Mouse (Mus musculus) left cerebral cortex, adult 9 months (tissue): ENCODE measurements around the gene Ttk.

Source experiments
- DNase-seq, 2 experiments: peaks; one replicate each; pipeline ENCODE4 v3.0.0; 2022; ENCODE audit warnings: low spot score in 2 of 2

Ttk gene

GRCm38 (mm10) chr9:83833811-83834747, at the start of gene Ttk:
Ttk (plus strand) TSS chr9:83834689.
- peak; percentile 73 to 91 for DNase-seq

- no peak for DNase-seq
Observed at GRCm38 (mm10) chr9:83785501-83785900, 49.0 kb upstream of the Ttk start.

GRCm38 (mm10) chr9:83789326-83789725, 45.2 kb upstream of the Ttk start:
- DNase-seq = no peak

- no peak for DNase-seq
Observed at GRCm38 (mm10) chr9:83796875-83797274, 37.6 kb upstream of the Ttk start.

GRCm38 (mm10) chr9:83797898-83798297, 36.6 kb upstream of the Ttk start:
- no peak for DNase-seq

- no peak for DNase-seq
Observed at GRCm38 (mm10) chr9:83804341-83804740, 30.1 kb upstream of the Ttk start.

GRCm38 (mm10) chr9:83805164-83805976, 29.1 kb upstream of the Ttk start:
- peak in 1 of 2 experiments; percentile 50 for DNase-seq

- peak; percentile 67 to 89 for DNase-seq
Observed at GRCm38 (mm10) chr9:83805977-83806815, 28.3 kb upstream of the Ttk start, which contains the start of gene Elovl4. Elovl4 (minus strand) TSS chr9:83806277.

- peak in 1 of 2 experiments; percentile 79 for DNase-seq
Observed at GRCm38 (mm10) chr9:83807562-83807961, 26.9 kb upstream of the Ttk start.

GRCm38 (mm10) chr9:83819188-83819587, 15.3 kb upstream of the Ttk start:
- no peak for DNase-seq

GRCm38 (mm10) chr9:83820976-83821375, 13.5 kb upstream of the Ttk start:
- DNase-seq = no peak

GRCm38 (mm10) chr9:83822925-83823324, 11.6 kb upstream of the Ttk start:
- no peak for DNase-seq

- DNase-seq = no peak
Observed at GRCm38 (mm10) chr9:83829896-83830295, 4.6 kb upstream of the Ttk start.

- no peak for DNase-seq
Observed at GRCm38 (mm10) chr9:83831152-83831551, 3.3 kb upstream of the Ttk start.

- no peak for DNase-seq
Observed at GRCm38 (mm10) chr9:83834748-83835313, 342 bp downstream of the Ttk start.

GRCm38 (mm10) chr9:83852464-83852863, 18.0 kb downstream of the Ttk start:
- DNase-seq = no peak

- DNase-seq = no peak
Observed at GRCm38 (mm10) chr9:83865165-83865564, 30.7 kb downstream of the Ttk start.

GRCm38 (mm10) chr9:83882191-83882590, 47.7 kb downstream of the Ttk start:
- no peak for DNase-seq

GRCm38 (mm10) chr9:83886149-83886548, 51.7 kb downstream of the Ttk start:
- no peak for DNase-seq

- DNase-seq = no peak
Observed at GRCm38 (mm10) chr9:83888214-83888613, 53.7 kb downstream of the Ttk start.

- DNase-seq = no peak
Observed at GRCm38 (mm10) chr9:83893073-83893472, 58.6 kb downstream of the Ttk start.
